Mouse (Mus musculus) myocyte (in vitro differentiated cells): ENCODE results near the gene Hba-x. TPM values are rescaled to one million over a fixed set of nuclear protein-coding genes. Genes with fewer than 3 reads are reported as not detected.

Experiments
- H3K27me3 ChIP-seq: one replicate; pipeline ENCODE4 v1.6.1; 2011; ENCODE audit not compliant: control insufficient read depth, insufficient read depth, insufficient read length
- H3K36me3 ChIP-seq: one replicate; pipeline ENCODE4 v1.6.1; 2011; ENCODE audit not compliant: control insufficient read depth, insufficient read depth
- H3K4me2 ChIP-seq: one replicate; pipeline ENCODE4 v1.6.1; 2011; ENCODE audit warnings: low read depth, control low read depth
- H3K4me3 ChIP-seq: one replicate; pipeline ENCODE4 v1.5.1; 2011; ENCODE audit warnings: mild to moderate bottlenecking, control low read depth, moderate library complexity
- H3K79me2 ChIP-seq: one replicate; pipeline ENCODE4 v1.6.1; 2011; ENCODE audit not compliant: control insufficient read depth, insufficient read depth
- H3ac ChIP-seq: one replicate; pipeline ENCODE4 v1.6.1; 2011; ENCODE audit not compliant: control insufficient read depth, insufficient read length
- CEBPB ChIP-seq: IDR thresholded peaks from 2 replicates; pipeline ENCODE4 v1.6.1; 2011; ENCODE audit warnings: mild to moderate bottlenecking, moderate library complexity; ENCODE audit not compliant: poor library complexity, insufficient read depth, severe bottlenecking
- E2F4 ChIP-seq: IDR thresholded peaks from one replicate; pipeline ENCODE4 v1.6.1; 2011; ENCODE audit warnings: mild to moderate bottlenecking, control low read depth, moderate library complexity; ENCODE audit not compliant: insufficient read depth
- MAX ChIP-seq: IDR thresholded peaks from one replicate; pipeline ENCODE4 v1.6.1; 2011; ENCODE audit warnings: low read depth, mild to moderate bottlenecking, control low read depth
- MYOD1 ChIP-seq, 3 experiments: IDR thresholded peaks; one replicate each; pipeline ENCODE4 v1.6.1; 2011; ENCODE audit warnings: control low read depth in 2 of 3, low read depth in 2 of 3, mild to moderate bottlenecking in 2 of 3, moderate library complexity in 1 of 3; ENCODE audit not compliant: insufficient read length in 2 of 3, control insufficient read depth in 1 of 3
- MYOG ChIP-seq, 3 experiments: IDR thresholded peaks; one replicate each; pipeline ENCODE4 v1.6.1; 2011; ENCODE audit warnings: control low read depth in 2 of 3, low read depth in 2 of 3, mild to moderate bottlenecking in 2 of 3; ENCODE audit not compliant: insufficient read length in 2 of 3, control insufficient read depth in 1 of 3, insufficient read depth in 1 of 3
- POLR2A ChIP-seq: IDR thresholded peaks from one replicate; pipeline ENCODE4 v1.6.1; 2011; ENCODE audit warnings: low read depth, mild to moderate bottlenecking, control low read depth, moderate library complexity; ENCODE audit not compliant: insufficient read length
- POLR2AphosphoS2 ChIP-seq: IDR thresholded peaks from one replicate; pipeline ENCODE4 v1.6.1; 2011; ENCODE audit warnings: low read depth, control low read depth; ENCODE audit not compliant: insufficient read length
- REST ChIP-seq: IDR thresholded peaks from one replicate; pipeline ENCODE4 v1.6.1; 2011; ENCODE audit warnings: mild to moderate bottlenecking, control low read depth, moderate library complexity; ENCODE audit not compliant: insufficient read depth, insufficient read length
- SRF ChIP-seq: IDR thresholded peaks from one replicate; pipeline ENCODE4 v1.6.1; 2011; ENCODE audit warnings: low read depth; ENCODE audit not compliant: control insufficient read depth, insufficient read length
- TCF12 ChIP-seq: IDR thresholded peaks from one replicate; pipeline ENCODE4 v1.6.1; 2011; ENCODE audit warnings: mild to moderate bottlenecking, control low read depth; ENCODE audit not compliant: poor library complexity, insufficient read depth, severe bottlenecking
- TCF3 ChIP-seq: IDR thresholded peaks from one replicate; pipeline ENCODE4 v1.6.1; 2011; ENCODE audit warnings: low read depth, control low read depth; ENCODE audit not compliant: insufficient read length
- USF1 ChIP-seq: IDR thresholded peaks from one replicate; pipeline ENCODE4 v1.6.1; 2011; ENCODE audit warnings: low read depth, mild to moderate bottlenecking, control low read depth, moderate library complexity
- polyA plus RNA-seq: library from polyadenylated mRNA; unstranded; fragments of >200 nt; fragmentation: generic; extraction: Trizol; gene quantifications from one replicate; pipeline ENCODE4 v1.2.1, GENCODE M21; 2012; ENCODE audit warnings: missing spikeins

The Hba-x gene
- polyA plus RNA-seq, 1 experiment: not detected

DNA sequence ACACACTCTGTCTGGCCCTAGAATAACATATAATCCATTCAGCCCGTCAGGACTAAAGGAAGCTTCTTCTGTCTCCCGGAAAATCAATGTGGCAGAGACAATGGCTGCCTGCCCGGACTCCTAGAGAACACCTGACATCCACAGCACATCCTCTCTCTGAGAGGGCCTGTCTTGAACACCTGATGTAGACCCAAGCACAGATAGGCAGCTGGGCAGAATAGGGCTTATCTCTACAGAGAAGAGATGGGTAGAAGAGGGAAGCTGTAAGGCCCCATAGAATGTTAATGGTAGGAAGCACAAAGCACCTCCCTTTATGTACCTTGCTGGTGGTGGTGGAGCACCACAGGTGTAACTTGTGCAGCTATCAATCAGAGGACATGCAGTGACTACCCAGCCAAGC is 34.0 kb upstream of the Hba-x start:
- no peaks in the 10 kb centered on the region for H3K79me2 ChIP-seq
- TF ChIP-seq MYOD1 (IDR thresholded peaks at IDR 0.05; ENCODE audit: control insufficient read depth in 1 of 3, insufficient read length in 2 of 3, low read depth in 2 of 3) (no peak), MYOG (IDR thresholded peaks at IDR 0.05; ENCODE audit: control insufficient read depth in 1 of 3, insufficient read depth in 1 of 3, insufficient read length in 2 of 3, low read depth in 2 of 3) (no peak), TCF12 (no peak), E2F4 (no peak), REST (no peak), CEBPB (no peak), POLR2AphosphoS2 (no peak), TCF3 (no peak), MAX (no peak), POLR2A (no peak), USF1 (no peak), SRF (no peak)
- H3K36me3 ChIP-seq: peaks cover 35% of the 10 kb centered on the region
- no peaks in the 10 kb centered on the region for H3K27me3 ChIP-seq
- H3ac ChIP-seq: no peak overlapping the region
- H3K4me3 ChIP-seq: no peak overlapping the region
- no peak overlapping the region for H3K4me2 ChIP-seq

DNA sequence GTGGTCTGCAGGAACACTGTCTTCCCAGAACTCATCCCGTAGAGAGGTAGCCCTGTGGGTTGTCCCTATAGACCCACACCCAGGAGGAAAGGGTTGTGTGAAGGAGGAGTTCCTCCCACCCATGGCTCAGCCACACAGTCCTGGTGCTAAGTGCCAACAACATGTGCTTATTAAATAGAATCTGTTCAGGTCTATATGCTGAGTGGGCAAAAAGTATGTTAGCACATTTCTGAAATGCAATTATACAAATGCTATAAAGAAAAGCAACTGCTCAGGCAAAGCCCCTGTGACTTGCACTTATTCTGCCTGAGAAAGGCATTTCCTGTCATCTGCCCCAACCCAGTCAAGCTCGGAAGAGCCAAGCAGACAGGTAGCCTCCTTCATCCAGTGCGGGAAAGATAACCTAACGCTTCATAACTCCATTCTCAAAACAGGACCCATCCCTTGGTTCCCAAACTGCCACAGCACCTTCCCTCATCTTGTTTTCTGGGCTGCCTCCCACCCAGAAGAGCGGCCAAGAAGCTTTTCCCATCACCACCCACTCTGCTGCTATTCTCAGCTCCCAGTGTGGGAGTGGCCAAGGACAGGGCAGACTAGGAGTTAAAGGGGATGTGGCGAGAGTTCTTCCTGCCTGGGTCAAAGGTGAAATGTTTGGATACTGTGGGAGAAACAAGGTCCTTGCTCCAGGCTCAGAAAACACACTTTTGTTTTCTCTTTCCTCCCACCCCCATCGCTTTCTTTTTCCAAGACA is 32.8 kb upstream of the Hba-x start:
- TF ChIP-seq TCF3 (no peak), TCF12 (no peak), SRF (no peak), E2F4 (no peak)
- Histone ChIP-seq H3K4me3 (no peak overlapping the region), H3K79me2 (no peaks in the 10 kb centered on the region), H3K36me3 (peaks cover 35% of the 10 kb centered on the region), H3ac (no peak overlapping the region), H3K27me3 (no peaks in the 10 kb centered on the region), H3K4me2 (no peak overlapping the region)

DNA sequence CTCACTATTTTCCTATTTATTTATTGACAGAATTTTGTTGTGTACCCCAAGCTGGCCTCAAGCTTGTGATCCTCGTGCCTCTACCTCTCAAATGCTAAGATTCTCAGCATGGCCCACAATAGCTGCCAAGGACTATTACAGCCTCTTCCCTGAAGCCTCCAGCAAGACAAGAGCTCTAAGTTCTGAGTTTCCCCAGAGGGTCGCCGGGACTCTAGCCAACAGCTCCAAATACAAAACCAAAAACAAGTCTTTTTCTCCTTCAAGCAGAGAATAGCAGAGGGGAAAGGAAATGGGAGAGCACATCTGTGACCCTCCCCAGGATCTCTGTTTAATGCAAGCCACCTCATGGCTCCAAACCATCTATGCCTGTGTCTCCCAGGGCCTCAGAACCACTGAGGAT is 32.1 kb upstream of the Hba-x start:
- no peak overlapping the region for H3ac ChIP-seq
- no peak overlapping the region for H3K4me3 ChIP-seq
- H3K36me3 ChIP-seq: peaks cover 29% of the 10 kb centered on the region
- TF ChIP-seq MYOG (IDR thresholded peaks at IDR 0.05; ENCODE audit: control insufficient read depth in 1 of 3, insufficient read depth in 1 of 3, insufficient read length in 2 of 3, low read depth in 2 of 3) (no peak), SRF (no peak), TCF3 (no peak), USF1 (no peak), POLR2AphosphoS2 (no peak), MAX (no peak), TCF12 (no peak), E2F4 (no peak)
- H3K4me2 ChIP-seq: no peak overlapping the region
- no peaks in the 10 kb centered on the region for H3K27me3 ChIP-seq
- no peaks in the 10 kb centered on the region for H3K79me2 ChIP-seq

DNA sequence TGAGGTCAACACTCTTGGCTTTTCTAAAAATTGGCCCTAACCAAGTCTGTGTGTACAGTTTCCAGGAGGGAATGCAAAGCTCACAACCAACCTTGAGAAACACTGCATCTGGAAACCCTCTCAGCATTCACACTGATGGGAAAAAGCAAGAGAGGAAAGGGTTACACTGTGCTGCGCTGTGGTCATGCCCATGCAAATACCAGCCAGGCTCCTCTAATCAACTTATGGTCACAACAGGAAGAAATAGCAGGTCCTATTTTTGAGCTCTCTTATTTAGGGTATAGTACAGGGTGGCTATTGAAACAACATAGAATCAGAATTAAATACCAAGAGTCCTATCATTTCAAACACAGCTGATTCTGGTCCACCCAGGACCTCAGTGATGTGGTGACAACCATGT is 31.6 kb upstream of the Hba-x start:
- Histone ChIP-seq H3K4me2 (no peak overlapping the region), H3K36me3 (peaks cover 34% of the 10 kb centered on the region), H3K4me3 (no peak overlapping the region), H3K79me2 (no peaks in the 10 kb centered on the region), H3ac (no peak overlapping the region), H3K27me3 (no peaks in the 10 kb centered on the region)
- TF ChIP-seq REST (no peak), SRF (no peak), E2F4 (no peak), POLR2AphosphoS2 (no peak), USF1 (no peak), TCF3 (no peak)

DNA sequence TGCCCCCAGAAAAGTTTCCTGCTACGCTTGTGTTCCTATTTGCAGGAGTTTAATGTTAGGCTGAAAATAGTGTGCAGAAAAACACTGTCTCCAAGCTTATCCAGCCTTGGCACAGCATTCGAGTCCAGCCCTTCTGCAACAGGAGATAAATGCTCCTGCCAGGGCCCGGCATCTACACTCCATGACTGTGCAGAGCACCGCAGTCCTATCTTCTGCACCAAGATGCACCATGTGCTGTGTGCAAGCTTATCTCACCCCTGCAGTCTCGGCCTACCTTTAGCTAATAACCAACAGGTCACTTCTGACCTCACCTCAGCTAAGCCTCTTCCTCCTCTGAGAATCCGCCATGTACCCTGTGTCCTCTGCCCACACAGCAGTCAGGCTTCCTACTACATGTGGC is 30.6 kb upstream of the Hba-x start:
- no peak overlapping the region for H3K4me2 ChIP-seq
- no peak for TF ChIP-seq USF1
- no peak for TF ChIP-seq TCF3
- TF ChIP-seq MYOD1 (IDR thresholded peaks at IDR 0.05; ENCODE audit: control insufficient read depth in 1 of 3, insufficient read length in 2 of 3, low read depth in 2 of 3): no peak
- no peak for TF ChIP-seq REST
- TF ChIP-seq POLR2A: no peak
- TF ChIP-seq MYOG (IDR thresholded peaks at IDR 0.05; ENCODE audit: control insufficient read depth in 1 of 3, insufficient read depth in 1 of 3, insufficient read length in 2 of 3, low read depth in 2 of 3): no peak
- TF ChIP-seq TCF12: no peak
- no peak for TF ChIP-seq POLR2AphosphoS2
- TF ChIP-seq SRF: no peak
- no peak for TF ChIP-seq MAX
- no peak for TF ChIP-seq E2F4
- TF ChIP-seq CEBPB: no peak
- H3K27me3 ChIP-seq: no peaks in the 10 kb centered on the region
- no peak overlapping the region for H3ac ChIP-seq
- H3K36me3 ChIP-seq: peaks cover 43% of the 10 kb centered on the region
- no peaks in the 10 kb centered on the region for H3K79me2 ChIP-seq
- H3K4me3 ChIP-seq: no peak overlapping the region
